Mouse (Mus musculus) adrenal gland, postnatal 25 days (tissue): Measurements from ENCODE around the gene Rab42. TPM values are rescaled to one million over a fixed set of nuclear protein-coding genes. Genes with fewer than 3 reads are reported as not detected.
A peak's percentile ranks its signal among the peaks of the same experiment; 100 is the strongest.

Source experiments
- DNase-seq: peaks from one replicate; pipeline ENCODE4 v3.0.0; 2021; ENCODE audit warnings: mixed read lengths
- long read RNA-seq: library from polyadenylated mRNA; stranded (forward); transcript quantifications from one replicate; pipeline ENCODE4 v2.0.0, GENCODE M21; 2021
- total RNA-seq: library from RNA; stranded (reverse); gene quantifications from 2 replicates; pipeline ENCODE4 v1.2.3, GENCODE M21; 2021

Gene Rab42
- total RNA-seq: 1.8 TPM in 1 of 2 replicates, not detected in the other
- long read RNA-seq, partial matches to known transcripts: 0 of 4 reads
- long read RNA-seq, other reads (novel, unspliced or antisense): 0 of 4 reads

- DNase-seq: peak; percentile 53
Observed at GRCm38 (mm10) chr4:132302939-132303479, at the start of gene Rab42. Gene Rab42 (minus strand): TSS chr4:132303385.

GRCm38 (mm10) chr4:132352739-132353138 is 49.6 kb upstream of the Rab42 start:
- no peak for DNase-seq

DNA sequence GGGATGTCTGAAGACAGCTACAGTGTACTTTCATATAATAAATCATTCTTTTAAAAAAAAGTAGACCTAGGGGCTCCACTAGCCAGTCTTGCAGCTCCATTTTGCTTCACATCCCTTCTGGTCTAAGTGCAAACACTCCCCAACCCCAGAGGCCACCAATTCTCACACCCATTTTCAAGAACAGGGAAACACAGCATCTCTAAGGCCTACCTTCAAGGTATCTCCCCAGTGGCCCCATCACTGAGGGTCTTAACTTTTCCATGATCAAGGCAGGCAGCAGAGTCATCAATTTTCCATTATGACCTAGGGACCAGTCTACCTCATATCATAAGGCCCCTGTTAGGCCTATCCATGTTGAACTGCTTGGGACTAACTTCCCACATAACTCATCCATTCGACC is 48.2 kb upstream of the Rab42 start:
- no peak for DNase-seq

- DNase-seq: no peak
Observed at GRCm38 (mm10) chr4:132350854-132351253, 47.7 kb upstream of the Rab42 start.

DNA sequence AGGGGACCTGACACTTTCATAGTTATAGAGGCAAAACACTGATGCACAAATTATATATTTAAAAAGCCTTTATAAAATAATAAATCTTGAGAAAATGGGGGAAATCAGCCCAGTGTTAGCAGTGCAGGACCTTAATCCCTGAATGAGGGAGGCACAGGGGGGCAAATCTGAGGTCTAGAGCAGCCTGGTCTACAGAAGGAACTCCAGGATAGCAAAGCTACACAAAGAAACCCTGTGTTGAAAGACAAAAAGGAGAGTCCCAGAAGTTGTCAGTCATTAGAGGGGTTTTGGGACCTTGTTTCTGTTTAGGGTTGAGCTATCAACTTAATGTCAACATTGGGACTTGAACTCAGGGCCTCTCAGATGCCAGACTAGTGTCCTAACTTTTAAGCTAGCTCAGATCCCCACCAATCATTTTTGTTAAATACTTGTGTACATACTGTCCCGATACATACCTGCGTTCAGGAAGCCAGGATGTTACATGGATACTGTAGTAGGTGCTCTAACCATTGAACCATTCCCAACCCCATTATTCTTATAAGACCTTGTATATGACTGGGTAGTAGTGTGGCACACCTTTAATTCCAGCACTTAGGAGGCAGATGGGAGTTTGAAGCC is 47.0 kb upstream of the Rab42 start:
- no peak for DNase-seq

GRCm38 (mm10) chr4:132349495-132350122 is 46.4 kb upstream of the Rab42 start:
- DNase-seq: no peak

DNA sequence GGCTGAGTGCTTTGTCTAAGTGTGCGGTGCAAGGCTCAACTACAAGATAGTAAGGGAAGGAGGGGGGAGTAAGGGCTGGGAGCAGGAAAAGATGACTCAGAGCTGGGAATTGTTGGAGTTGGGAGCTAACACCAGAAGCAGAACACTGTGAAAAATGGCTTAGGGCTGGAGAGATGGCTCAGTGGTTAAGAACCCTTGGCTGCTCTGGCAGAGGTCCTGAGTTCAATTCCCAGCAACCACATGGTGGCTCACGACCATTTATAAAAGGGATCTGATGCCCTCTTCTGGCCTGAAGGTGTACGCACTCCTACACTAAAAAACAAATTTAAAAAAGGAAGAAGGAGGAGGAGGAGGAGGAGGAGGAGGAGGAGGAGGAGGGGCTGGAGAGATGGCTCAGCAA is 43.5 kb upstream of the Rab42 start:
- DNase-seq: no peak

GRCm38 (mm10) chr4:132346261-132346660 is 43.1 kb upstream of the Rab42 start:
- no peak for DNase-seq

DNA sequence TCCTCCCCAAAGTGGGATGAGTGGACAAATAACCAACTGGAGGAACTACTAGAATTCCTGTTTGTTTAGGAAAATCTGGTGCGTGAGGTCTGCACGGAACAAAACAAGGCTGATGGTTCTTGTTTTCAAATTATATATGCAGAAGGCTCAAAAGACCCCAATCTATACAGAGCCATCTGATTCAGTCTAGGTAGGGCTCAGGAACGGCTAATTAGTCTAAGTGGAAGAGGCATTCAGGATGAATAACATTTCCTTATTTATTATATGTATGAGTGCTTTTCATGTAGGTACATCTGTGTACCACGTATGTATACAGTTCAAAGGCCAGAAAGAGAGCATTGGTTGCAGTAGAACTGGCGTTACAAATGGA is 42.6 kb upstream of the Rab42 start:
- DNase-seq: no peak

DNA sequence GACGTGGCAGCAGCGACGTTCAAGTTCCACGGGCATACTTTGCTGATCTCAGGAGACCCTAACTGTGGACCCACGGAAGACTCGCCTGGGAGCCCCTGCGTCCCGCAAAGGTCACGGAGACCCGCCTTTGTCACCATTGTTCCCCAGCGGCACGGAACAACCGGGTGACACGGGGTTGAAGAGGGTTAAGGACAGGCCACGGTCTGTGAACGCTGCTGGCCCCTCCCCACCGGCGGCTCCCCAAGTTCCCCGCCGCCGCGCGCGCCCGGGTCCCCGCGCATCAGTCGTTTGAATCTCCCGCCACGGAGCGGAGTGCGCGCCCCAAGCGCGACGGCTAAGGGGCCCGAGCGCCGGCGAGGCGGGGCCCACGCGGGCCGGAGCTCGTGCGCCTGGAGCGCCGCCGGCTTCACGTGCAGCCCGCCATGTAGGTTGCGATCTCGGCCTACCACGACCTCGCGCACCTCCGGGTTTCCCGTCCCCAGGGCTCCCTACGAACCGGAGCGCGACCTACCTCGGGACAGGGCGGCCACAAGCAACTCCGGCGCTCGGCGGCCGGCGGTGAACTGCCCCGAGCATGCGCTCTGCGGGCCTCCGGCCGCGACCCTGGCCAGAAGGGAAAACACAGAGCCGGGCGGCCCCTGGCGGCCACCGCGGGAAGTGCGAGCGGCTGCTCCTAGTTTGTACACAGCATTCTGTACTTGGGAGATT is 42.1 kb upstream of the Rab42 start:
- DNase-seq: peak; percentile 98

- no peak for DNase-seq
Observed at GRCm38 (mm10) chr4:132344403-132345134, 41.4 kb upstream of the Rab42 start.

DNA sequence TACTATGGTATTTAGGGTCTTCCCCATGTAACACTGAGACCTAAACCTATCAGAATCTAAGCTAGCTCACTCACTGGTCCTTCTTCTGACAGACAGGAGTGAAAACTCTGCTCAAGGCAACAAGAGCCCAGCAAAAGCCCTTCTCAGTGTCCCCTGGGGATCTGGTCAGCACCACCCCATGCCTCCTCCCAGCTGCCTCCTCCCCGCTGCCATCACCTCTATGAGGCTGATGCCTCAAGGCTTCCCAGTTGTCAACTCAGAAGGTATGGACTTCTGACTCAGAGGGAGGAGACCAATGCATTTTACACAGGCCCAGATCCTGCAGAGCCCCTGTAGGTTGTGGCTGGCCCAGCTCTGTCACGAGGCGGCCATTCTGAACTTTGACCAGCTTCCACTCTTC is 38.3 kb upstream of the Rab42 start:
- no peak for DNase-seq

DNA sequence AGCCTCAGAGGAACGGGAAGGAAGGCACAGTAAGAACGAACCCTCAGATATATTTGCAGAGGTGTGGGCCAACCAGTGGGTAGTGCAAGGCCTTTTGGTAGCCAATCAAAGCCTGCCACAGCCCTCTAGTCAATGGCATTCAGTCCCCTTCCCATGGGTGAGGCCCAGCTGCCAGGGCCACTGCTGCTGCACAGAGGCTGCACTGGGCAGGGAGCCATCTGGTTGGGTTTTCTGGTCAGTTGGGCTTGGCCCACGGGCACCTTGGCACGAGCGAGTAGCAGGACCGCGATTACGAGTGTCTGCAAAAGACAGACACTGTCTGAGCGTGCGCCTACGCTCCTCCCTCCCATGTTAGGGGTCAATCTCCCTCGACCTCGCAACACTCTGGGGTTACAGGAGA is 35.8 kb upstream of the Rab42 start:
- DNase-seq: peak; percentile 56

GRCm38 (mm10) chr4:132332880-132333279 is 29.7 kb upstream of the Rab42 start:
- no peak for DNase-seq

- DNase-seq: no peak
Observed at GRCm38 (mm10) chr4:132331960-132332359, 28.8 kb upstream of the Rab42 start.

DNA sequence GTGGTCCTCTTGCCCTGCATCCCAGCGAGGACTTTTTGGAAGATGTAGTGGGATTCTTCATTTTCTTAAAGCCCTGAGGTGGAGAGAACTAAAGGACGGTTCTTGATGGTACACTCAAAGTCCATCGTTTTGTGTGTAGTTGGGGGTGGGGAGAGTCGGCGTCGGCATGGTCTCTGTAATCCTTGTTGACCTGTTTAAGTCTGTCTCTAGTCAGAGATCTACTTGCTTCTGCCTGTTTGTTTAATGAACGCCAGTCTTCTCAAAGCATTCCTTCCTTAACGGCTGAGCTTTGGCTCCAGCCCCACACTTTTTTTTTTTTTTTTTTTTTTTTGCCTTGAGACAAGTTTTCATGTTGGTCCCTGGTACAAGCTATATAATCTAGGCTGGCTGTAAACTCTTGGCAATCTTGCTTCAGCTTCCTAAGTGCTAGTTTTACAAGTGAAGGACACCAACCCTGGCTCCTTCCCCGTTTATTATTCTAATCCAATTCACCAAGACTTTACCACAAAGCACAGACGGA is 26.7 kb upstream of the Rab42 start:
- DNase-seq: no peak

GRCm38 (mm10) chr4:132329115-132329834 is 26.1 kb upstream of the Rab42 start, which contains the start of gene Trnau1ap:
Gene Trnau1ap (minus strand): TSS chr4:132329538.
- peak; percentile 93 for DNase-seq

- no peak for DNase-seq
Observed at GRCm38 (mm10) chr4:132328391-132328982, 25.3 kb upstream of the Rab42 start.

GRCm38 (mm10) chr4:132326481-132326880 is 23.3 kb upstream of the Rab42 start:
- no peak for DNase-seq

- no peak for DNase-seq
Observed at GRCm38 (mm10) chr4:132315711-132316110, 12.5 kb upstream of the Rab42 start.

DNA sequence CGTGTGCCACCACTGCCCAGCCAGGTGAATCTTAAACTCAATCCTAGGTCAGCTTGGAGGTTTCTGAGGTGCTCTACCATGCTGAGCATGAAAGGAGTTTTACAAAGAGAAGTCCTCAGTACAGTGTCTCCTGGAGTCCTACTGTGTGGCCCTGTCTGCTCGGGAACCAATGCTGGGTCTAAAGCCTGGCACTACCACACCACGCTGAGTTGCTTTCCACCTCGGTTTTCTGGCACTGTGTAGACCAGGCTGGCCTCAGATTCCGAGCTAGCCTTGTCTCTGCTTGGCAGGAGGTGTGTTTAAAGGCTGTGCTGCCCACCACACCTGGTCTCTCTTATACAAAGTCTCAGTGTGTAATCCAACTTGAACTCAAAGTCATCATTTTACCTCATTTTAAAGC is 9.4 kb upstream of the Rab42 start:
- DNase-seq: no peak
